Mouse (Mus musculus): ENCODE measurements around the gene Ftsj3.

GRCm38 (mm10) chr11:106220603-106221002, 35.3 kb downstream of the Ftsj3 start:
- TF ChIP-seq CTCF (IDR thresholded peaks at IDR 0.05; ENCODE audit: extremely low read depth, insufficient read depth, insufficient read length, insufficient replicate concordance): no peak
- no peak for TF ChIP-seq POLR2A (IDR thresholded peaks at IDR 0.05; ENCODE audit: low read depth, low read length)
